ENCODE assay signal across 8 mouse cellular contexts in the genomic region with DNA sequence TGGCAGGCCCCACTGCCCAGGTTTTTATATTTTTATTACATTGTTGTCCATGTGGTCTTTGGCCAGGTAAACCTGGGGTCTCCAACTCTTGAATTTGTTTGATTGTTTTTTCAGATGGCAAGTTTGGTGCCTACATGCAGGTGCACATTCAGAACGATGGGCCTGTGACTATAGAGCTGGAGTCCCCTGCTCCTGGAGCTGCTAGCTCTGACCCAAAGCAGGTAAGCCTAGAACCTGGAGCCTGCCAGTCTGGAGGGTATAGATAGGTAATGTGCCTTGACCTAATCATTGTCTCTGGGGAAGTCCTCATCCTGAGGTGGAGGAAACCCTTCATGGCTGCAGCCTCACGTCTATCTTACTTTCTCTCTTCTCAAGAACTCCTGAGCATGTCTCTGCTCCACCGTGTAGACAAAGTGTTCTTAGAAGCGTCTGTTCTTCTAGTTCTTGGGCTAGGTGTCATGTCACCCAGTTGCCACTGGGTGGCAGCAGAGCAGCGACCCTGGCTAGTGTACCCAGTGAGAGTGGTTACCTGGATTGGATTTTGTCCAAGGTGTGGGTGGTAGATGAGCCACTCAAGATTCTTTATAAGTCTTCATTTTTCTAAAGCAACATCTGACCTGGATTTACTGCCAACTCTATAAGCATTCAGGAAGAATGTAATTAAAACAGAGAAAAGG. TPM values are rescaled to one million over a fixed set of nuclear protein-coding genes. Genes with fewer than 3 reads are reported as not detected.
DNase-seq lines count a peak whose midpoint lies in the region; ATAC-seq and TF ChIP-seq lines count a peak whose summit lies in the region.

No protein-coding gene starts in this region.

- peak; percentile 81 for ATAC-seq in CD4-positive, CD25-positive, alpha-beta regulatory T cell, adult 4 months
- 0 out of 2 replicates have a peak, but pooled peaks have one; percentile 20 for ATAC-seq in heart, embryonic 11.5 days (replicated peaks; ENCODE audit: insufficient number of reproducible peaks, low FRiP score, low TSS enrichment)
- ATAC-seq in kidney, embryonic 16.5 days (ENCODE audit: low FRiP score, low TSS enrichment), result peak; percentile 69; the same call in 1 of the 2 replicates
- ATAC-seq in limb, embryonic 14.5 days (ENCODE audit: low FRiP score, low read depth), result no peak; the same call in 1 of the 2 replicates

- no peak for TF ChIP-seq POLR2A in limb, embryonic 14.5 days (IDR thresholded peaks at IDR 0.05; ENCODE audit: borderline replicate concordance, extremely low read depth, insufficient read depth, insufficient read length)

- H3K9ac ChIP-seq in heart, embryonic 11.5 days (ENCODE audit: low read depth, low read length), result no peak overlapping the region
- H3K9ac ChIP-seq in kidney, embryonic 16.5 days (replicated peaks; ENCODE audit: low read length), result no peak overlapping the region
- H3K9ac ChIP-seq in limb, embryonic 14.5 days (ENCODE audit: low read depth, low read length, severe bottlenecking), result no peak overlapping the region

- H3K27ac ChIP-seq in heart, embryonic 11.5 days (ENCODE audit: low read depth, low read length), result no peak overlapping the region
- H3K27ac ChIP-seq in kidney, embryonic 16.5 days (ENCODE audit: low read length), result no peak overlapping the region
- no peak overlapping the region for H3K27ac ChIP-seq in limb, embryonic 14.5 days (replicated peaks; ENCODE audit: low read depth, low read length)

- no peak overlapping the region for H3K4me3 ChIP-seq in heart, embryonic 11.5 days (ENCODE audit: low read depth, low read length)
- no peak overlapping the region for H3K4me3 ChIP-seq in kidney, embryonic 16.5 days (ENCODE audit: low read length)
- H3K4me3 ChIP-seq in limb, embryonic 14.5 days (replicated peaks; ENCODE audit: low read length), result no peak overlapping the region

- peak; percentile 78 for DNase-seq in adrenal gland, postnatal 10 days
- DNase-seq in embryo, embryonic 9.5 days (ENCODE audit: extremely low spot score), result peak; percentile 51
- peak; percentile 57 for DNase-seq in limb, embryonic 14.5 days (ENCODE audit: low spot score)
- peak; percentile 16 to 32 for DNase-seq in natural killer cell, adult 2 months (ENCODE audit: low spot score in 2 of 2)
- DNase-seq in thymus, postnatal 0 days (ENCODE audit: low spot score), result peak; percentile 56

- no peaks in the 10 kb centered on the region for H3K36me3 ChIP-seq in heart, embryonic 11.5 days (ENCODE audit: control insufficient read depth, insufficient read depth, low read length)
- H3K36me3 ChIP-seq in kidney, embryonic 16.5 days (ENCODE audit: insufficient read depth, low read length), result peaks cover 6% of the 10 kb centered on the region
- H3K36me3 ChIP-seq in limb, embryonic 14.5 days (ENCODE audit: control insufficient read depth, insufficient read depth, low read length), result 0 out of 2 replicates have a peak, but pooled peaks cover 4% of the 10 kb centered on the region

- no peaks in the 10 kb centered on the region for H3K27me3 ChIP-seq in heart, embryonic 11.5 days (ENCODE audit: control insufficient read depth, insufficient read depth, low read length)
- H3K27me3 ChIP-seq in kidney, embryonic 16.5 days (ENCODE audit: insufficient read depth, low read length), result no peaks in the 10 kb centered on the region
- H3K27me3 ChIP-seq in limb, embryonic 14.5 days (ENCODE audit: control insufficient read depth, insufficient read depth, low read length), result no peaks in the 10 kb centered on the region

- WGBS in heart, embryonic 11.5 days (ENCODE audit: insufficient replicate concordance), result 24% methylated on average over 5 of the region's 5 CpGs
- WGBS in kidney, embryonic 16.5 days, result 20% methylated on average over 5 of the region's 5 CpGs
- 22% methylated on average over 5 of the region's 5 CpGs for WGBS in limb, embryonic 14.5 days

- no peak overlapping the region for H3K4me2 ChIP-seq in heart, embryonic 11.5 days
- no peak overlapping the region for H3K4me2 ChIP-seq in kidney, embryonic 16.5 days (replicated peaks; ENCODE audit: low read depth, low read length)
- H3K4me2 ChIP-seq in limb, embryonic 14.5 days (replicated peaks; ENCODE audit: low read depth, low read length, severe bottlenecking), result no peak overlapping the region

- no peaks in the 10 kb centered on the region for H3K4me1 ChIP-seq in heart, embryonic 11.5 days (ENCODE audit: control insufficient read depth, insufficient read depth, low read length)
- H3K4me1 ChIP-seq in kidney, embryonic 16.5 days (ENCODE audit: insufficient read depth, low read length), result no peaks in the 10 kb centered on the region
- 0 out of 2 replicates have a peak, but pooled peaks cover 4% of the 10 kb centered on the region for H3K4me1 ChIP-seq in limb, embryonic 14.5 days (ENCODE audit: control insufficient read depth, insufficient read depth, low read length)

- H3K9me3 ChIP-seq in heart, embryonic 11.5 days (replicated peaks; ENCODE audit: control insufficient read depth, low read length), result no peaks in the 10 kb centered on the region
- peaks cover 4% of the 10 kb centered on the region; the same call in 1 of the 2 replicates for H3K9me3 ChIP-seq in kidney, embryonic 16.5 days (ENCODE audit: low read length)
- 0 out of 2 replicates have a peak, but pooled peaks cover 2% of the 10 kb centered on the region for H3K9me3 ChIP-seq in limb, embryonic 14.5 days (ENCODE audit: control insufficient read depth, low read length)

RNA-seq across cellular contexts. Expression of a gene that starts 36.1 kb away (rescaled TPM):
- polyA plus RNA-seq in CD4-positive, CD25-positive, alpha-beta regulatory T cell, adult 4 months (2017; shearing (Covaris generic)), result 10 to 100 TPM; 77.6 to 83.2 TPM
- 10 to 100 TPM; 17.9 to 22.6 TPM for total RNA-seq in adrenal gland, postnatal 10 days (2021)
- 26.7 and 30.7 TPM in 2 replicates for polyA plus RNA-seq in heart, embryonic 11.5 days (2014; fragmentation: Nextera tagmentation; extraction: Ambion mirVana)
- polyA plus RNA-seq in kidney, embryonic 16.5 days (2015; fragmentation: Nextera tagmentation; extraction: Ambion mirVana), result 46.9 and 47.0 TPM in 2 replicates
- polyA plus RNA-seq in limb, embryonic 14.5 days (2012; rRNA removed), result 17.2 and 19.1 TPM in 2 replicates
- 39.8 and 42.1 TPM in 2 replicates for polyA plus RNA-seq in limb, embryonic 14.5 days (2014; fragmentation: Nextera tagmentation; extraction: Ambion mirVana)
- polyA plus RNA-seq in thymus, postnatal 0 days (2015; fragmentation: Nextera tagmentation; extraction: Ambion mirVana), result 42.0 and 44.9 TPM in 2 replicates

RNA-seq across cellular contexts. Expression of a gene that starts 41.9 kb away (rescaled TPM):
- 10 to 100 TPM; 18.1 to 28.9 TPM for polyA plus RNA-seq in CD4-positive, CD25-positive, alpha-beta regulatory T cell, adult 4 months (2017; shearing (Covaris generic))
- 10 to 100 TPM; 56.0 to 56.6 TPM for total RNA-seq in adrenal gland, postnatal 10 days (2021)
- 48.5 and 55.0 TPM in 2 replicates for polyA plus RNA-seq in heart, embryonic 11.5 days (2014; fragmentation: Nextera tagmentation; extraction: Ambion mirVana)
- 33.1 and 39.5 TPM in 2 replicates for polyA plus RNA-seq in kidney, embryonic 16.5 days (2015; fragmentation: Nextera tagmentation; extraction: Ambion mirVana)
- polyA plus RNA-seq in limb, embryonic 14.5 days (2012; rRNA removed), result 18.0 and 35.7 TPM in 2 replicates
- polyA plus RNA-seq in limb, embryonic 14.5 days (2014; fragmentation: Nextera tagmentation; extraction: Ambion mirVana), result 41.8 and 44.4 TPM in 2 replicates
- polyA plus RNA-seq in thymus, postnatal 0 days (2015; fragmentation: Nextera tagmentation; extraction: Ambion mirVana), result 60.4 and 67.0 TPM in 2 replicates

Comparison
In these comparisons a context has a peak if more than half of its experiments do, and no peak if none do; other contexts are left out.
1. DNase-seq: peak in every context shown above with its lines; median percentile 78 in adrenal gland, postnatal 10 days; 57 in limb, embryonic 14.5 days; 56 in thymus, postnatal 0 days; 51 in embryo, embryonic 9.5 days; 24 in natural killer cell, adult 2 months.